Mouse (Mus musculus): ENCODE measurements around the gene Zfp322a.
A peak's percentile ranks its signal among the peaks of the same experiment; 100 is the strongest.
"Not testable (repeated sequence)": the region's sequence is repeated elsewhere in the genome, so short reads cannot be mapped to it uniquely, and the experiment has no call there.

Zfp322a gene

GRCm38 (mm10) chr13:23368583-23369420 lies at the start of gene Zfp322a:
Zfp322a (minus strand) TSS chr13:23369208.
- peak; percentile 97 to 98 for DNase-seq (ENCODE audit: low spot score in 2 of 2)

GRCm38 (mm10) chr13:23412630-23413521 lies 43.9 kb upstream of the Zfp322a start:
- DNase-seq (ENCODE audit: low spot score in 2 of 2): peak; percentile 88 to 90

DNA sequence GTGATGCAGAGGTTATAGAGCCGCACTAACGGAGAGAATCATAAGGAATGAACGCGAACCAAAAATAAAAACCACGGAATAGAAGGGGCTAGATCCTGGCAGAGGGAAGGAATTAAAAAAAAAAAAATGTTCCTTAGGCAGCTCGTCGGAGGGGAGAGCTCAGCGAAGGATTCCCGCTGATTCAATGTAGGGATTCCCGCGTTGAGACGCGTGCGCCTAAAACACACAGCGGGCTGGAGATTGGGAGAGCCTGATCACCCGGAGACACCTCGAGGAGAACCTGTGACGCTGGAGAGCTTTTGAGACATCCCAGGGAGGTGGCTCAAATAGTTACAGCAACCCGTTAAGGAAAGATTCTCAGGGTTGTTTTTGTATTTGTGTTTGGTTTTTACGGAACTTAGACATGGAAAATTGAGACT lies 43.2 kb upstream of the Zfp322a start:
- DNase-seq (ENCODE audit: low spot score in 2 of 2): peak; percentile 68 to 71

- peak; percentile 80 to 81 for DNase-seq (ENCODE audit: low spot score in 2 of 2)
These were observed 42.6 kb upstream of the Zfp322a start for GRCm38 (mm10) chr13:23411311-23412210.

DNA sequence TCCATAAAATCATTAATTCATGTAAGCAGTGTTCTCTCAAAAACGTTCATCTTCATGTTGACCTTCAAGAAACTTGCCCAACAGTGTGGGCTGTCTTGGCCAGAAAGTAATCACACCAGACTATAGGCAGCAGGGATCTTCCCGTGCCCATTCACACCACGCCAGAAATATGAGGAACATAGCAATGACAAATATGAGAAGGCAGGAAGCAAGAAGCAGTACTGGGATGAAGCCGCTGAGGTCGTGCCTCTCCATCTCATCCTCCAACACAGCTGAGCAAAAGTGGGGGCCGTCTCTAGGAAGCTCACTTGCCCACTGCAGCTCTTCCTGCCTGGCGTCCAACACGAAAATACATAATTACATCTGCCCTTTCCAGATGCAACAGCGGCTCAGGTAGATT lies 41.6 kb upstream of the Zfp322a start:
- DNase-seq (ENCODE audit: low spot score in 2 of 2): no peak

GRCm38 (mm10) chr13:23402626-23403025 lies 33.6 kb upstream of the Zfp322a start:
- no peak for DNase-seq (ENCODE audit: low spot score in 2 of 2)

DNA sequence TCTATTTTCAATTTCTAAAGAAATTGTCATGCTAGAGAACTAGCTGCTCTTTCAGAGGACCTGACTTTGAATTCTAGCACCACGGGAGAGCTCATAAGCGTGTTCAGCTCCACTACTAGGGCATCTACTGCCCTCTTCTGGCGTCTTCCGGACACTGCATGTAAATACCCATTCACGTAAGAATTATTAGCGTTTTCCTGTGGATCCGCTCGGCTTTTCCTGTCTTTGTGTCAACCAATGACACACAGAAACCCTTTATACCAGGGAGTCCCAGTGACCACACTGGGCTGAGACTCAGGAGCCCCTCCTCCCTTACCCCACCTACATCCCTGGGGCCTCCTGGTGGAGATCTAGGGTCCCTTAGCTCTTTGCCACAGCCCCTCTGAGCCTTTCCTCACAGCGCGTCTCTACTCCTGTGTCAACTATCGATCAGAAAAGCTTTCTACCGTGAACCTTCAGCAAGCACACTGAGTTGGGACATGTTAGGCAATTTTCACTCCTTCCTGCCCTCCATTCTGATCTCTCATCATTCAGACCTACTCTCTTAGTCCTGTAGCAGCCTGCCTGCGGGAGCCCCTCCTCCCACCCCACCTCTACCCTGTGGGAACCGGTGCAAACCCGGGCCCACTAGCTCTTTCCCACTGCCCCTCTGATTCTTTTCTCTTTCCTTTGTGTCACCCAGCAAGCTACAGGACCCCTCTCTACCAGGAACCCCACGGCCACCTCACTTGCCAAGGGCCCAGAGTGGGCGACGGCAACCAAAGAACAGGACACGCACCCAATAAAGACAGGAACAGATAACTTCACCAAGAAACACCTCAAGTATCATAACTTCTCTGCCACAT lies 32.9 kb upstream of the Zfp322a start:
- DNase-seq (ENCODE audit: low spot score in 2 of 2): peak; percentile 93

GRCm38 (mm10) chr13:23400771-23401682 lies 32.0 kb upstream of the Zfp322a start:
- peak; percentile 23 to 26 for DNase-seq (ENCODE audit: low spot score in 2 of 2)

- DNase-seq (ENCODE audit: low spot score in 2 of 2): peak; percentile 30 to 43
These were observed 27.9 kb upstream of the Zfp322a start for GRCm38 (mm10) chr13:23396913-23397312.

DNA sequence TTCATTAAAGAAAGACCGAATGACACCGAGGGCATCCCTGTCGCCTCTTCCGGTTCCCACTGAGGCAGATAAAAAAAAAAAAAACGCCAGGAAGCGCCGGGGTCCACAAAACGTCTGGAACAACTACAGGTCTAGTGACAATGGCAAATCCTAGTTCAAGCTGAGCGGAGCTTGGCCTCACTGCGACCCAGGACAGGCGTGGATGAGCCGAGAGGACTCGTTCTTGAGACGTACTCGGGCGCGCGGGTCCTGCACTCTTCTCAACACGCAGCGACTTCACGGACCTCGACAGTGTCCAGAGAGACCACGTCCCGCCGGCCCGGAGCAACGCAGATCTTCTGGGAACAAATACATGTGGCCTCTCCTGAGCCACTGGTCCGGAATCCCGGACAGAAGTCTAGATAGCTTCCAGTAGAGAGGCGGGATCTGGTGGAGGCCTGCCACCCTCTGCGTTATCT lies 27.3 kb upstream of the Zfp322a start:
- peak; percentile 7 to 16 for DNase-seq (ENCODE audit: low spot score in 2 of 2)

DNA sequence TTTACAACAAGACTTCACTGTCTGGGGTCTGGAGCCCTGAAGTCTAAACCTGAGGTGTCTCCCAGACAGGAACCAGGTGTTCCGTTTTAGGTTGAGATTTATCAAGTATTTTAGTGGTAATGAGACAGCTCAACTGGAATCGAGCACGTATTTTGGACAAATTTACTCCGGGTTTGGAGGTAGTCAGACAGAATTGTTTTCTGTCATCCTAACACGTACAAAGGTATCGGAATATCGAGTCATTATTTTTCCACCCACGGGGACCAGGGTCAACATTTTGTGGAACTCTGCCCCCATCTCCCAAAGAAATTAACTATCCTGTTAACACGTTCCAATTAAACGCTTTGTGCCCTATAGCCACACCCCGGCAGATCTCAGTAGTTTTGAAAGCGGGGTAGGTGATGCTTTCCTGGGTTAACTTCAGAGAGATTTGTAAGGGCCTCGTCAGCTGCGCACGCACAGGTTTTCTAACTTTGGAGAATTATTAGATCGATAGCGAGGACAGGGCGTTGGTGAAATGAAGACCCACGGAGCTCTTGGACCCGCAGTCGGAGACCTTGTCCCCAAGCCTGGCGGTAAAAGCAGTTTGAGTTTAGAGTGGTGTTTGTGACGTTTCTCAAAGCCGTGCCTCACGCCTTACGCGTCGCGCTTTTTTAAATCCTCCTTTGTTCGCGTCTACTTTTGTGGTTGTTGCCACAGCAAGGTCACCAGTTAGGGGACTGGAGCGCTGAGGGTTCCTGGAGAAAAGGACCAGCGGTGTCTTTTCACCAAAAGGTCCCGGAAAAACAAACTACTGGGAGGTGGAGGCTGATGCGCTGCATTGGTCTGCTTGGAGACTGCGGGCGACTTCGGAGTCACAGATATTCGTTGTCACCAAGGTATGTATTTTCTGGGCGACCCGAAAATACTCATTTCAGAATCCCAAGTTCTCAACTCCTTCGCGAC lies 26.6 kb upstream of the Zfp322a start:
- peak in 1 of 2 experiments; percentile 23 for DNase-seq (ENCODE audit: low spot score in 2 of 2)

GRCm38 (mm10) chr13:23387548-23387947 lies 18.5 kb upstream of the Zfp322a start:
- no peak for DNase-seq (ENCODE audit: low spot score in 2 of 2)

GRCm38 (mm10) chr13:23383127-23383526 lies 14.1 kb upstream of the Zfp322a start:
- no peak for DNase-seq (ENCODE audit: low spot score in 2 of 2)

- DNase-seq (ENCODE audit: low spot score in 2 of 2): no peak
These were observed 3.4 kb upstream of the Zfp322a start for GRCm38 (mm10) chr13:23372433-23372832.

DNA sequence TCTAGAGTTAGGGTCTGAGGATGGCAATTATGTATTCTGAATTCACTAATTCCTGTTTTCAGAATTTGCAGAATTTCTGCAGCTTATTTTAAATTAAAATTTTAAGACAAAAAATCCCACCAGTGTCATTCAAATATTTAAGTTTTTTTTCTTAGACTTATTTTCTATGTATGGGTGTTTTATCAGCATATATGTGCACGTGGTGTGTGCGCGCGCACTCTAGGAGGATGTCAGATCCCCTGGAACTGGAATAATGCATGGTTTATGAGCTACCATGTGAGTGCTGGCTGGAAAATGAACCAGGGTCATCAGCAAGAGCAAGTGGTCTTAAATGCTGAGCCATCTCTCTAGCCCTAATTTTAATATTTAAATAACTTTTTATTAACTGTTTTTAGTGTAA lies 1.1 kb upstream of the Zfp322a start:
- DNase-seq (ENCODE audit: low spot score in 2 of 2): no peak

GRCm38 (mm10) chr13:23369421-23369765 lies 385 bp upstream of the Zfp322a start:
- DNase-seq (ENCODE audit: low spot score in 2 of 2): no peak

DNA sequence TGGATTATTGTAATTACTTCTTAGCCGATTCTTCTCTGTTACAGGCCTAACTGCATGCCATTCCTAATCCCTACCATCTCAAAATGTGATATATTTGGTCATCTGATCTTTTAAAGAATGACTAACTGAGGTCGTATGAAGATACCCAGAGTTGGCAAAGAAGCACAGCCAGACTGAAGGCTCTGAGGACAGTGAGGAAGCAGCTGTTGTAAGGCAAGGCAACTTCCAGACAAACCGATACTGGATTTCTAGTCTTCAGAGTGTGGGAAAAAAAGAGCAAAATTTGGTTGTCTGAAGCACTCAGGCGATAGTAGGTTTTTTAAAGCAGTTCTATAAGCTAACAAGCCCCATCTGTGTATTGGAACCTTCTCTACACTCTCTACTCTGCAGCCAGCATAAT lies 7.5 kb downstream of the Zfp322a start:
- DNase-seq (ENCODE audit: low spot score in 2 of 2): no peak

DNA sequence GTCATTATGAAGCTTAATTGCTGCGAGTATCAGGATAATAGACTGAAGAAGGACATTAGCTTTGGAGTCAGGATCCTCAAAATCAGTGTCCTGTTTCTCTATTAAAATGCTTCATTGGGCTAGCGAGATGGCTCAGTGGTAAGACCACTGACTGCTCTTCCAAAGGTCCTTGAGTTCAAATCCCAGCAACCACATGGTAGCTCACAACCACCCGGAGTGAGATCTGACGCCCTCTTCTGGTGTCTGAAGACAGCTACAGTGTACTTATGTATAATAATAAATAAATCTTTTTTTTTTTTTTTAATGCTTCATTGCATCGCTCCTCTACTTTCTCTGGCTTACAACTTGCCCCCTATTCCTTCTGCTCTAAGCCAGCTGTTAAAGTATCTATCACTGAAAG lies 14.5 kb downstream of the Zfp322a start:
- not testable (repeated sequence) for DNase-seq (ENCODE audit: low spot score in 2 of 2)

Data from right cerebral cortex, adult 2 months (tissue).